In the genomic region with DNA sequence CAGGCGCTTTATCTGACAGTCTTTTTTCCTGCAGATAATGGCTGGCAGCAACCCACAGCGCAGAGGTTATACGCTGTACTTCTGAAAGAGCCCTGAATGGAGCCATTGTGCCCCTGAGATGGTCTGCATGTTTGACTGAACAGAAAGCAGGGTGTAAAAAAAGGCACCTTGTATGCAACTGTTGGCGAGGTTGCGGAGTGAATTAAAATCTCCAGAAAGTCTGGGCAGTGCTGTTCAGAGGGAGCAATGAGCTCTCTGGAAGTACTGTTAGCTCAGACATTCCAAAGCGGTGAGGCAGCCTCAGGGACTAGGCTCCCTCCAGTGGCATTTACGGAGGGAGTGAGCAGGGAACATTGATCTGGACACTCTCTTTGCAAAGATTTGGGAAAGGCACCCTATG, we compare ENCODE assay signal across 8 mouse cellular contexts. TPM values are rescaled to one million over a fixed set of nuclear protein-coding genes. Genes with fewer than 3 reads are reported as not detected.
DNase-seq lines count a peak whose midpoint lies in the region; ATAC-seq lines count a peak whose summit lies in the region.

No protein-coding gene starts in this region.

- H3K9me3 ChIP-seq in hindbrain, embryonic 14.5 days (ENCODE audit: control insufficient read depth, low read length) = no peaks in the 10 kb centered on the region
- no peaks in the 10 kb centered on the region for H3K9me3 ChIP-seq in midbrain, embryonic 11.5 days (ENCODE audit: control insufficient read depth, low read length)

- peaks cover 36% of the 10 kb centered on the region for H3K4me1 ChIP-seq in hindbrain, embryonic 14.5 days (replicated peaks; ENCODE audit: control insufficient read depth, insufficient read depth, low read length)
- peaks cover 22% of the 10 kb centered on the region for H3K4me1 ChIP-seq in midbrain, embryonic 11.5 days (ENCODE audit: control insufficient read depth, insufficient read depth, low read length)

- peak overlapping the region; percentile 56; the same call in 1 of the 2 replicates for H3K27ac ChIP-seq in hindbrain, embryonic 14.5 days
- peak overlapping the region; percentile 22; the same call in 1 of the 2 replicates for H3K27ac ChIP-seq in midbrain, embryonic 11.5 days (ENCODE audit: low read depth, low read length)

- no peak overlapping the region for H3K9ac ChIP-seq in hindbrain, embryonic 14.5 days
- no peak overlapping the region for H3K9ac ChIP-seq in midbrain, embryonic 11.5 days (ENCODE audit: low read length)

- ATAC-seq in hindbrain, embryonic 14.5 days (ENCODE audit: low FRiP score) = peak; percentile 67; the same call in 1 of the 2 replicates
- peak; percentile 68 for ATAC-seq in midbrain, embryonic 11.5 days (ENCODE audit: low FRiP score)
- ATAC-seq in CD4-positive, CD25-positive, alpha-beta regulatory T cell, adult 4 months = no peak

- peaks cover 32% of the 10 kb centered on the region for H3K27me3 ChIP-seq in hindbrain, embryonic 14.5 days (ENCODE audit: control insufficient read depth, insufficient read depth, low read length)
- H3K27me3 ChIP-seq in midbrain, embryonic 11.5 days (ENCODE audit: control insufficient read depth, insufficient read depth, low read length) = peaks cover 17% of the 10 kb centered on the region

- H3K4me3 ChIP-seq in hindbrain, embryonic 14.5 days (replicated peaks; ENCODE audit: low read length) = no peak overlapping the region
- H3K4me3 ChIP-seq in midbrain, embryonic 11.5 days (ENCODE audit: low read depth, low read length) = no peak overlapping the region

- 8% methylated on average over 7 of the region's 7 CpGs for WGBS in hindbrain, embryonic 14.5 days
- 15% methylated on average over 7 of the region's 7 CpGs for WGBS in midbrain, embryonic 11.5 days

- peak overlapping the region; percentile 13; the same call in 1 of the 2 replicates for H3K4me2 ChIP-seq in hindbrain, embryonic 14.5 days (replicated peaks)
- H3K4me2 ChIP-seq in midbrain, embryonic 11.5 days = 0 out of 2 replicates have a peak overlapping the region, but pooled peaks have one; percentile 3

- H3K36me3 ChIP-seq in hindbrain, embryonic 14.5 days (replicated peaks; ENCODE audit: control insufficient read depth, insufficient read depth) = no peaks in the 10 kb centered on the region
- H3K36me3 ChIP-seq in midbrain, embryonic 11.5 days (ENCODE audit: control insufficient read depth, insufficient read depth, low read length) = no peaks in the 10 kb centered on the region

- DNase-seq in urinary bladder, postnatal 25 days (ENCODE audit: low spot score) = peak; percentile 22
- DNase-seq in urinary bladder, postnatal 10 days (ENCODE audit: low spot score) = no peak
- DNase-seq in forelimb bud, embryonic 11.5 days (ENCODE audit: low read depth, low spot score) = peak; percentile 65
- DNase-seq in hindbrain, embryonic 14.5 days (ENCODE audit: low spot score) = peak; percentile 42
- peak; percentile 94 for DNase-seq in midbrain, embryonic 11.5 days (ENCODE audit: low spot score, missing footprints)
- no peak for DNase-seq in cerebellum, adult 8-10 months
- no peak for DNase-seq in layer of hippocampus, adult 9-10 months (ENCODE audit: low spot score)

RNA-seq across cellular contexts. Expression of a gene that starts 2.0 kb away (rescaled TPM):
- 4.3 and 4.7 TPM in 2 replicates for polyA plus RNA-seq in hindbrain, embryonic 14.5 days (2014; fragmentation: Nextera tagmentation; extraction: Ambion mirVana)
- polyA plus RNA-seq in midbrain, embryonic 11.5 days (2014; fragmentation: Nextera tagmentation; extraction: Ambion mirVana) = 4.1 and 4.3 TPM in 2 replicates
- polyA plus RNA-seq in CD4-positive, CD25-positive, alpha-beta regulatory T cell, adult 4 months (2017; shearing (Covaris generic)) = under 1 TPM; 0.09 to 0.20 TPM

Comparison
In these comparisons a context has a peak if more than half of its experiments do, and no peak if none do; other contexts are left out.
1. DNase-seq: peak in urinary bladder, postnatal 25 days (single experiment), forelimb bud, embryonic 11.5 days (single experiment), hindbrain, embryonic 14.5 days (single experiment) and midbrain, embryonic 11.5 days (single experiment); none in urinary bladder, postnatal 10 days (single experiment), cerebellum, adult 8-10 months (single experiment) and layer of hippocampus, adult 9-10 months (single experiment).